Mouse (Mus musculus) T-helper 1 cell (primary cell): ENCODE measurements around the gene Caap1.

Experiments
- in situ Hi-C: fragments of 300-600 bp; cut with MboI, MseI; formaldehyde crosslinking; loops from one replicate; pipeline ENCODE4 v1.15.1; 2025; ENCODE audit warnings: high pct_unique_total_duplicates

Gene Caap1

DNA sequence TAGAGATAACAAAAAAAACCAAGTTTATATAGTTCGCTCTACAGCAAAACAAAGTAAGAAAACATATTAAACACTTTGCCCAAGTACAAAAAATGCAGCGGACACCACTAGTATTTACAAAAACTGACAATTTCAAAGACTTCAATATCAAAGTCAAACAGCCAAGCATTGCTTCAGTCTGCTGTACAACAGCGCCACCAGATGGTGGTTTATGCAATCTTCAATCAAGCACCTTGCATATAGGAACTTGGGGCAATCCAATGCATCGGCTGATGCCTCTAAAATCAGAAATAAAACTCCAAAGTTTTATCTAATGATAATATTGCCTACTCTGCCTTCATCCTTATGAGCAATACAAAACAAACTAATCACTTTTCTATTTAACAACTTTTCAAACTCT, 39.0 kb downstream of the Caap1 start:
- in situ Hi-C loops = loop anchor here (25.0 kb wide), 1 partner anchor 955 kb away; no protein-coding TSS in a partner anchor

DNA sequence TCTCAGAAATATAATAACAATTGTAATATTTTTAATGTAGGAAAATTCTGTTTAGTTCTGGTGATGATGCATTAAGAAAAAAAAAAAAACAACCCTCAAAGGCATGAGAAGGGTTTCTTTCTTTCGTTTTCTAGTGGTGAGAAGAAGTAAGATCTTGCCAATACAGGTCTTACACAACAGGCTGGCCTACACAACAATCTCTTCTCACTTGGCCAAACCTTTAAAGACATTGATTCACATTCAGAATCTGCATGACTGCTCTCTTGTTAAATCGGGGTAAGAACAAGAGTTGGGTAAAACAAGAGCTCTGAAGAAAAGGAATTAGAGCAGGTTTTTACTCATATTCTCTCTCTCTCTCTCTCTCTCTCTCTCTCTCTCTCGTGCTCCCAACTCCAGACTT, 41.2 kb downstream of the Caap1 start:
- in situ Hi-C loops = loop anchor here (25.0 kb wide), 1 partner anchor 953 kb away; no protein-coding TSS in a partner anchor

DNA sequence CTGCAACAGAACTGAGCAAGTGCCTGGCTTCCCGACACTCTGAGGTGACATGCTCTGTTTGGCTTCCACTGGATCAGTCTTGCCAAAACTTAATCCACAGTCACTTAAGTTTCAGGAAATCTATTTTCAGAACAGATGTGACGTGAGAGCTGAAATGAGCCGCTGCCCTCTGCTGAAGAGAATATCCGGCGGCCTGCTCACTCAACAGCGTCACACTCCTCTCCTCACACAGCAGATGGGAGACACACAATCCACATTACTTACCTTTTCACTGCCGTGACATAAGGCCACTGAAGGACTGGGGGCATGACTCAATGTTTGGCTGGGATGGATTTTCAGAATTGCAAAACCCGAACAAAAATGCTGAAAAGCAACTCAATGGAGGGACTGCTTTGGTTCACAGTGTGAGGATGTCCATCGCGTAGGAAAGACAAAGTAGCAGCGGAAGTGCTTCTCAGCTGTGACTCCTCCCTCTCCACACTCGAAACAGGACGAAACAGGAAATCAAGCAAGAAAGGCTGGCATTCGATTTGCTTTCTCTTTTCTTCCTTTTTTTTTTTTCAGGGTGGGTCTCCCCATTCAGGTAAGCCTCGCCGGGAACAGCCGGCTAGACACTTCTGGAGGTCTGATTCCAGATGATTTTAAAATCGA, 79.7 kb downstream of the Caap1 start:
- in situ Hi-C loops = no loop called here

DNA sequence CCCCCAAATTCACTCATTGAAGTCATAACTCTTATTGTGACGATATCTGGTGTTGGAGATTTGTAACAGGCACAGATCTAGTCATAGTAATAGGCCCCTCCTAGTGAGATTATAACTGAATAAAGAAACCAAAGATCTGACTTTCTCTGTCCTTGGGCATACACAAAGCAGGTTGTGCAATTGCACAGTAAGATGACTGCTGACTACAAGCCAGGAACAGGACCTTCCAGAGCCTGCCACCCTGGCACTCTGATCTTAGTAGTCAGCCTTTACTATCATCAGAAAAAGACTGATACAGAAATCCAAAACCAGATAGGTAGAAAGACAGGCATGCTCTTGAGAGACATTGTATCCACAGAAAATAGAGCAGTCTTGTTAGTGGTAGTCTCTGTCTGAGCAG, 83.3 kb downstream of the Caap1 start:
- in situ Hi-C loops = no loop called here

DNA sequence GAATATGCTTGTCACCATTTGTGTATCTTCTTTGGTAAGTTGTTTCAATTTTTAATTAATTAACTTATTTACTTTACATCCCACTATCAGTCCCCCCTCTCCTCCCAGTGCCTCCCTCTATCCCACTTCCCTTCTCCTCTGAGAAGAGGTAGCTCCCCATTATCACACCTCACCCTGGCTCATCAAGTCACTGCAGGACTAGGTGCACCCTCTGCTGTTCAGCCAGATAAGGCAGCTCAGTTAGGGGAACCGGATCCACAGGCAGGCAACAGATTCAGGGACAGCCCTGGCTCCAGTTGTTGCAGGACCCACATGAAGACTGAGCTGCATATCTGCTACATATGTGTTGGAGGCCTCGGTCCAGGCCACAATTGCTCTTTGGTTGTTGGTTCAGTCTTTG, 97.2 kb downstream of the Caap1 start:
- in situ Hi-C loops = no loop called here

DNA sequence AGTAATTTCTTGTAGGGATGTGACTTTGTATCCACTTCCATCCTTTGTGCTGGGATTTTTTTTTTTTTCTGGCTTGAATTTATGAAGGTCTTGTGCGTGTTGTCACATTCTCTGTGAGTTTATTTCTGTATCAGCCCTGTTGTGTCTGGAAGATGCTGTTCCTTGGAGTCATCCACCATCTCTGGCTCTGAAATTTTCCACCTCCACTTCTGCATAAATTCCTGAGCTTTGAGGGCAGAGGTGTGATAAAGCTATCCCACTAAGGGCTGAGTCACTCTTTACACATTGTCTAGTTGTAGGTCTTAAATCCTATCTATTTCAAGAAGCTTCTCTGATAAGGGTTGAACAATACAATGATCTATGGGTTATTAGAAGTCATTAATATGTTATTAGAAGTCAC, 101.7 kb downstream of the Caap1 start:
- in situ Hi-C loops = no loop called here
